Mouse (Mus musculus): ENCODE data around the gene E2f4.
"Not testable (repeated sequence)": the region's sequence is repeated elsewhere in the genome, so short reads cannot be mapped to it uniquely, and the experiment has no call there.

- TF ChIP-seq CTCF, POLR2A (IDR thresholded peaks at IDR 0.05; ENCODE audit: extremely low read depth, insufficient read depth, low read length): not testable (repeated sequence)
These were observed 6.1 kb upstream of the E2f4 start for GRCm38 (mm10) chr8:105291364-105291763.
